Comparison of ENCODE assay signal across 23 mouse cellular contexts in the genomic region with DNA sequence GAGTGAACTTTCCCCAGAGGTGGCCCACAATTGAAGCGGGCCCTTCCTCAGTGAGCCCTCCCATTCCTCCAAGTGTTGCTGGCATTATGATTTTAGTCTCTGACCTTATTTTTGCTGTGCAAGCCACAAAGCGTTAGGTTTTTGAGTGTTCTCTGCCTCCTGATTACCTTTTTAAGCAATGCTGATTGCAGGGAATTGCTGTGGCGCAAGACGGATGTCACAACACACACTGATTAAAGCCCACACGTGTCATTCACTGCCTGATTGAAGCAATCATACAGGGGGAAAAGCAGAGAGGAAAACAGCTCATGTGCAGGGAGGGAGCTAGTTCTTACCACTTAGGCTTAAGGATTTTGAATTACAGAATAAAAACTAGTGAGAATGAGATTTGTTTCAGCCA. TPM values are rescaled to one million over a fixed set of nuclear protein-coding genes. Genes with fewer than 3 reads are reported as not detected.
A peak's percentile ranks its signal among the peaks of the same experiment; 100 is the strongest.
DNase-seq lines count a peak whose midpoint lies in the region; ATAC-seq and TF ChIP-seq lines count a peak whose summit lies in the region.
"Had no signal": no experiment of that assay in that cellular context is flagged by ENCODE, and none has a peak within 500 bp of the region (broad histone marks: within the 10 kb centered on the region; RNA-seq: fewer than 3 reads in every experiment).

No protein-coding gene starts in this region.

- no peaks in the 10 kb centered on the region for H3K9me3 ChIP-seq in liver, embryonic 11.5 days (ENCODE audit: control insufficient read depth, low read length)
- no peaks in the 10 kb centered on the region for H3K9me3 ChIP-seq in hindbrain, embryonic 12.5 days (replicated peaks)
- H3K9me3 ChIP-seq: embryonic facial prominence, embryonic 15.5 days; hindbrain, embryonic 10.5 days; limb, embryonic 15.5 days; lung, embryonic 15.5 days; neural tube, embryonic 15.5 days; stomach, embryonic 15.5 days had no signal

- 25% methylated on average over 5 of the region's 5 CpGs for WGBS in liver, adult 2 months
- 84% methylated on average over 5 of the region's 5 CpGs for WGBS in liver, embryonic 11.5 days
- WGBS in lung, adult 2 months, result 67% methylated on average over 5 of the region's 5 CpGs
- WGBS in hindbrain, embryonic 12.5 days, result 90% methylated on average over 5 of the region's 5 CpGs

- peak overlapping the region; percentile 82 for H3K27ac ChIP-seq in liver, adult 2 months (replicated peaks; ENCODE audit: insufficient read depth, low read depth, low read length)
- no peak overlapping the region for H3K27ac ChIP-seq in liver, embryonic 11.5 days (ENCODE audit: low read depth, low read length)
- H3K27ac ChIP-seq in hindbrain, embryonic 12.5 days, result no peak overlapping the region
- H3K27ac ChIP-seq: embryonic facial prominence, embryonic 15.5 days; hindbrain, embryonic 10.5 days; limb, embryonic 15.5 days; lung, embryonic 15.5 days; neural tube, embryonic 15.5 days; stomach, embryonic 15.5 days had no signal

- no peak overlapping the region for H3K4me2 ChIP-seq in liver, embryonic 11.5 days
- no peak overlapping the region for H3K4me2 ChIP-seq in hindbrain, embryonic 12.5 days (replicated peaks)
- H3K4me2 ChIP-seq: embryonic facial prominence, embryonic 15.5 days; limb, embryonic 15.5 days; lung, embryonic 15.5 days; neural tube, embryonic 15.5 days; stomach, embryonic 15.5 days had no signal

- DNase-seq in liver, adult 2 months (ENCODE audit: extremely low read depth, low read depth, low spot score), result peak; percentile 94
- no peak for DNase-seq in liver, embryonic 11.5 days (ENCODE audit: low spot score)
- DNase-seq in adrenal gland, postnatal 36 days, result peak; percentile 23 to 66
- DNase-seq in lung, adult 2 months, result peak; percentile 33
- DNase-seq in cerebellum, adult 18-20 months, result no peak
- no peak for DNase-seq in frontal cortex, postnatal 14 days (ENCODE audit: low spot score in 2 of 2)
- DNase-seq: cerebellum, adult 11 months; cerebellum, postnatal 14 days; gastrocnemius, postnatal 25 days; kidney, adult 9 months; kidney, postnatal 25 days; right cerebral cortex, postnatal 25 days; thymus, adult 18-20 months had no signal

- H3K27me3 ChIP-seq in liver, adult 2 months (ENCODE audit: control insufficient read depth, insufficient read depth, low read length), result no peaks in the 10 kb centered on the region
- no peaks in the 10 kb centered on the region for H3K27me3 ChIP-seq in liver, embryonic 11.5 days (replicated peaks; ENCODE audit: control insufficient read depth, insufficient read depth, low read length)
- no peaks in the 10 kb centered on the region for H3K27me3 ChIP-seq in hindbrain, embryonic 12.5 days
- H3K27me3 ChIP-seq: embryonic facial prominence, embryonic 15.5 days; limb, embryonic 15.5 days; lung, embryonic 15.5 days; neural tube, embryonic 15.5 days; stomach, embryonic 15.5 days had no signal

- no peak overlapping the region for H3K9ac ChIP-seq in liver, adult 2 months (ENCODE audit: low read depth, low read length)
- H3K9ac ChIP-seq in liver, embryonic 11.5 days (ENCODE audit: low read depth, low read length), result no peak overlapping the region
- H3K9ac ChIP-seq in hindbrain, embryonic 12.5 days, result no peak overlapping the region
- H3K9ac ChIP-seq: embryonic facial prominence, embryonic 15.5 days; limb, embryonic 15.5 days; lung, embryonic 15.5 days; neural tube, embryonic 15.5 days; stomach, embryonic 15.5 days had no signal

- peaks cover 13% of the 10 kb centered on the region for H3K4me1 ChIP-seq in liver, adult 2 months (ENCODE audit: control insufficient read depth, insufficient read depth, low read length)
- H3K4me1 ChIP-seq in liver, embryonic 11.5 days (replicated peaks; ENCODE audit: control insufficient read depth, insufficient read depth, low read length), result peaks cover 7% of the 10 kb centered on the region; the same call in 1 of the 2 replicates
- no peaks in the 10 kb centered on the region for H3K4me1 ChIP-seq in lung, adult 2 months (ENCODE audit: control insufficient read depth, insufficient read depth, low read length)
- no peaks in the 10 kb centered on the region for H3K4me1 ChIP-seq in hindbrain, embryonic 12.5 days
- H3K4me1 ChIP-seq: embryonic facial prominence, embryonic 15.5 days; hindbrain, embryonic 10.5 days; limb, embryonic 15.5 days; lung, embryonic 15.5 days; neural tube, embryonic 15.5 days; stomach, embryonic 15.5 days had no signal

- TF ChIP-seq POLR2A in liver, adult 2 months (IDR thresholded peaks at IDR 0.05; ENCODE audit: extremely low read depth, insufficient read depth, low read length), result no peak
- TF ChIP-seq POLR2A in lung, adult 2 months (IDR thresholded peaks at IDR 0.05; ENCODE audit: borderline replicate concordance, extremely low read depth, low read depth, low read length), result no peak

- no peak overlapping the region for H3K4me3 ChIP-seq in liver, adult 2 months (ENCODE audit: insufficient read depth, low read depth, low read length)
- H3K4me3 ChIP-seq in liver, embryonic 11.5 days (ENCODE audit: low read depth, low read length), result no peak overlapping the region
- H3K4me3 ChIP-seq in lung, adult 2 months (replicated peaks; ENCODE audit: extremely low read depth, low read depth, low read length), result no peak overlapping the region
- no peak overlapping the region for H3K4me3 ChIP-seq in hindbrain, embryonic 12.5 days
- H3K4me3 ChIP-seq: embryonic facial prominence, embryonic 15.5 days; hindbrain, embryonic 10.5 days; limb, embryonic 15.5 days; lung, embryonic 15.5 days; neural tube, embryonic 15.5 days; stomach, embryonic 15.5 days had no signal

- no peak for ATAC-seq in liver, embryonic 11.5 days (replicated peaks; ENCODE audit: low FRiP score)
- peak; percentile 63 for ATAC-seq in megakaryocyte progenitor cell, adult 5-6 weeks (replicated peaks; ENCODE audit: poor library complexity)
- no peak for ATAC-seq in hindbrain, embryonic 12.5 days (ENCODE audit: low FRiP score)
- ATAC-seq: inflammation-experienced regulatory T-cells, adult 6 months; midbrain, embryonic 16.5 days had no signal

- H3K36me3 ChIP-seq in liver, adult 2 months (ENCODE audit: control insufficient read depth, insufficient read depth, low read length), result peaks cover 6% of the 10 kb centered on the region
- H3K36me3 ChIP-seq in liver, embryonic 11.5 days (ENCODE audit: control insufficient read depth, insufficient read depth, low read length), result peaks cover 7% of the 10 kb centered on the region; the same call in 1 of the 2 replicates
- peaks cover 50% of the 10 kb centered on the region for H3K36me3 ChIP-seq in hindbrain, embryonic 12.5 days

- H3K79me2 ChIP-seq in liver, adult 2 months (ENCODE audit: control insufficient read depth, insufficient read depth, low read length), result no peaks in the 10 kb centered on the region

- no peak for TF ChIP-seq CTCF in liver, adult 2 months (IDR thresholded peaks at IDR 0.05; ENCODE audit: low read depth, low read length)
- no peak for TF ChIP-seq CTCF in lung, adult 2 months (IDR thresholded peaks at IDR 0.05; ENCODE audit: insufficient read depth, low read length)

RNA-seq across cellular contexts. Expression of a gene that starts 23.0 kb away (rescaled TPM):
- 46.4 and 58.8 TPM in 2 replicates for total RNA-seq in liver, adult 2 months (2014; rRNA removed)
- polyA plus RNA-seq in liver, adult 2 months (2012; rRNA removed), result 41.1 and 43.2 TPM in 2 replicates
- 16.2 and 17.5 TPM in 2 replicates for polyA plus RNA-seq in liver, embryonic 11.5 days (2014; fragmentation: Nextera tagmentation; extraction: Ambion mirVana)
- total RNA-seq in adrenal gland, postnatal 36 days (2021), result 10 to 100 TPM; 34.9 to 44.5 TPM
- 46.1 and 59.7 TPM in 2 replicates for polyA plus RNA-seq in lung, adult 2 months (2012; rRNA removed)
- 19.5 and 19.7 TPM in 2 replicates for total RNA-seq in megakaryocyte progenitor cell, adult 5-6 weeks (2015)
- total RNA-seq in megakaryocyte progenitor cell, adult 5-6 weeks (2017), result 13.3 and 16.4 TPM in 2 replicates
- polyA plus RNA-seq in hindbrain, embryonic 12.5 days (2016; fragmentation: Nextera tagmentation; extraction: Ambion mirVana), result 38.4 and 43.9 TPM in 2 replicates

RNA-seq across cellular contexts. Expression of a gene that starts 23.5 kb away (rescaled TPM):
- 16.0 and 16.2 TPM in 2 replicates for total RNA-seq in liver, adult 2 months (2014; rRNA removed)
- polyA plus RNA-seq in liver, adult 2 months (2012; rRNA removed), result 14.7 and 16.3 TPM in 2 replicates
- 33.0 and 40.0 TPM in 2 replicates for polyA plus RNA-seq in liver, embryonic 11.5 days (2014; fragmentation: Nextera tagmentation; extraction: Ambion mirVana)
- total RNA-seq in adrenal gland, postnatal 36 days (2021), result 10 to 100 TPM; 24.2 to 27.7 TPM
- polyA plus RNA-seq in lung, adult 2 months (2012; rRNA removed), result 17.1 and 20.1 TPM in 2 replicates
- total RNA-seq in megakaryocyte progenitor cell, adult 5-6 weeks (2015), result 23.2 and 30.8 TPM in 2 replicates
- 21.4 and 24.7 TPM in 2 replicates for total RNA-seq in megakaryocyte progenitor cell, adult 5-6 weeks (2017)
- 44.9 and 50.6 TPM in 2 replicates for polyA plus RNA-seq in hindbrain, embryonic 12.5 days (2016; fragmentation: Nextera tagmentation; extraction: Ambion mirVana)

RNA-seq across cellular contexts. Expression of a gene that starts 30.3 kb away (rescaled TPM):
- 4.2 and 4.7 TPM in 2 replicates for total RNA-seq in liver, adult 2 months (2014; rRNA removed)
- polyA plus RNA-seq in liver, adult 2 months (2012; rRNA removed), result 2.5 and 2.6 TPM in 2 replicates
- 15.7 and 16.0 TPM in 2 replicates for polyA plus RNA-seq in liver, embryonic 11.5 days (2014; fragmentation: Nextera tagmentation; extraction: Ambion mirVana)
- total RNA-seq in adrenal gland, postnatal 36 days (2021), result 1 to 10 TPM; 4.2 to 6.1 TPM
- 3.8 and 5.0 TPM in 2 replicates for polyA plus RNA-seq in lung, adult 2 months (2012; rRNA removed)
- total RNA-seq in megakaryocyte progenitor cell, adult 5-6 weeks (2015), result 6.9 and 7.8 TPM in 2 replicates
- total RNA-seq in megakaryocyte progenitor cell, adult 5-6 weeks (2017), result 6.0 and 7.0 TPM in 2 replicates
- 11.6 and 12.5 TPM in 2 replicates for polyA plus RNA-seq in hindbrain, embryonic 12.5 days (2016; fragmentation: Nextera tagmentation; extraction: Ambion mirVana)

RNA-seq across cellular contexts. Expression of a gene that starts 46.2 kb away (rescaled TPM):
- 0.55 TPM in 1 of 2 replicates, not detected in the other for total RNA-seq in liver, adult 2 months (2014; rRNA removed)
- polyA plus RNA-seq in liver, adult 2 months (2012; rRNA removed), result 0.88 and 1.1 TPM in 2 replicates
- 1.3 and 2.3 TPM in 2 replicates for polyA plus RNA-seq in liver, embryonic 11.5 days (2014; fragmentation: Nextera tagmentation; extraction: Ambion mirVana)
- 1 to 10 TPM; 1.5 to 2.2 TPM for total RNA-seq in adrenal gland, postnatal 36 days (2021)
- 65.3 and 88.6 TPM in 2 replicates for polyA plus RNA-seq in lung, adult 2 months (2012; rRNA removed)
- not detected in 2 replicates for total RNA-seq in megakaryocyte progenitor cell, adult 5-6 weeks (2015)
- not detected in 2 replicates for total RNA-seq in megakaryocyte progenitor cell, adult 5-6 weeks (2017)
- polyA plus RNA-seq in hindbrain, embryonic 12.5 days (2016; fragmentation: Nextera tagmentation; extraction: Ambion mirVana), result 1.7 and 6.9 TPM in 2 replicates
- polyA plus RNA-seq: inflammation-experienced regulatory T-cells, adult 6 months had no signal

RNA-seq across cellular contexts. Expression of a gene that starts 46.7 kb away (rescaled TPM):
- total RNA-seq in liver, adult 2 months (2014; rRNA removed), result 10.3 and 10.8 TPM in 2 replicates
- 5.2 and 6.5 TPM in 2 replicates for polyA plus RNA-seq in liver, adult 2 months (2012; rRNA removed)
- 143 and 172 TPM in 2 replicates for polyA plus RNA-seq in liver, embryonic 11.5 days (2014; fragmentation: Nextera tagmentation; extraction: Ambion mirVana)
- total RNA-seq in adrenal gland, postnatal 36 days (2021), result 10 to 100 TPM; 35.4 to 35.7 TPM
- 6.8 and 12.5 TPM in 2 replicates for polyA plus RNA-seq in lung, adult 2 months (2012; rRNA removed)
- 39.5 and 40.0 TPM in 2 replicates for total RNA-seq in megakaryocyte progenitor cell, adult 5-6 weeks (2015)
- total RNA-seq in megakaryocyte progenitor cell, adult 5-6 weeks (2017), result 47.9 and 55.2 TPM in 2 replicates
- polyA plus RNA-seq in hindbrain, embryonic 12.5 days (2016; fragmentation: Nextera tagmentation; extraction: Ambion mirVana), result 87.6 and 90.5 TPM in 2 replicates

Comparison
In these comparisons a context has a peak if more than half of its experiments do, and no peak if none do; other contexts are left out.
1. DNase-seq: peak in liver, adult 2 months (single experiment), adrenal gland, postnatal 36 days (2 of 2) and lung, adult 2 months (single experiment); none in liver, embryonic 11.5 days (single experiment), cerebellum, adult 18-20 months (0 of 2) and frontal cortex, postnatal 14 days (0 of 2).